Mouse (Mus musculus): ENCODE data around the gene Abca6. TPM values are rescaled to one million over a fixed set of nuclear protein-coding genes. Genes with fewer than 3 reads are reported as not detected.

Gene Abca6
- polyA plus RNA-seq, 1 experiment from 2014 or later: 0.46 TPM

- H3K27me3 ChIP-seq (replicated peaks): no peaks in the 10 kb centered on the region
These were observed 10.3 kb upstream of the Abca6 start for GRCm38 (mm10) chr11:110261867-110262266.

DNA sequence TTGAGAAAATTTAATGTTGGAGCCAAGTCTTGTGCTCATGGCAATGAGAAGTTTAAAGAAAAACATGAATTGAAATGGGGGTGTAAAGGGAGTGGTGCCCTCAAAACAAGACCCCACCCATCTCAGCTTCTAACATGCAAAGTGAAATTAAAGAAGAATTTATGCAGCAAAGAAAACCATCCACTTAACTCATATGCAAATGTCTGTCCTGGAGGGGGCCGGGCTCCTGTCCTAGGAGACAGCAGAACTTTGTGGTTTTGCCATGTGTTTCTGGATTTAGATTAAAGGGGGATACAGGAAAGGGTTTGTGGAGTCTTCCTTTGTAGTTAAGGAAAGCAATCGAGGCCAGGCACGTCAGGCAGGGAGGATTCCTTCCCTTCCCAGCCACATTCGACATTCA is 6.3 kb upstream of the Abca6 start:
- no peak overlapping the region for H3K9ac ChIP-seq
- WGBS: 67% methylated on average over 4 of the region's 4 CpGs
- no peak for ATAC-seq

More at GRCm38 (mm10) chr11:110261867-110262266, 10.3 kb upstream of the Abca6 start:
- Histone ChIP-seq H3K9me3 (no peaks in the 10 kb centered on the region), H3K4me3 (replicated peaks) (no peak overlapping the region), H3K4me2 (replicated peaks) (no peak overlapping the region), H3K4me1 (replicated peaks) (no peaks in the 10 kb centered on the region), H3K27ac (no peak overlapping the region), H3K36me3 (no peaks in the 10 kb centered on the region), H3K9ac (no peak overlapping the region)
- WGBS: 54% methylated on average over 3 of the region's 3 CpGs
- no peak for ATAC-seq

DNA sequence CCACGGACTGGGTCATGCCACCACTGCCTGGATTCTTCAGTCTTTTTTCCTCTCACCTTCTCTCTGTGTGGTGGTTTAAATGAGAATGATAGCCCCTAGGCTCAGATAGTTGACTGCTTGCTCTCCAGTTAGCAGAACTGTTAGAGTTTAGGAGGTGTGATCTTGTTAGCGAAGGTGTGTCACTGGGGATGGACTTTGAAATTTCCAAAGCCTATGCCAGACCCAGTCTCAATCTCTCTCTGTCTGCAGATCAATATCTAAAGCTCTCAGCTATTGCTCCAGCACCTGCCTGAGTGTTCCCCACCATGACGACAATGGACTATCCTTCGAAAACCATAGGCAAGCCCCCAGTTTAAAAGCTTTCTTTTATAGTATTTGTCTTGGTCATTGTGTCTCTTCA is 5.5 kb upstream of the Abca6 start:
- no peak overlapping the region for H3K9ac ChIP-seq
- no peak overlapping the region for H3K4me3 ChIP-seq (replicated peaks)
- no peaks in the 10 kb centered on the region for H3K36me3 ChIP-seq
- H3K27me3 ChIP-seq (replicated peaks): no peaks in the 10 kb centered on the region
- H3K27ac ChIP-seq: no peak overlapping the region
- ATAC-seq: no peak
- no peak overlapping the region for H3K4me2 ChIP-seq (replicated peaks)
- H3K9me3 ChIP-seq: no peaks in the 10 kb centered on the region
- H3K4me1 ChIP-seq (replicated peaks): no peaks in the 10 kb centered on the region
- 79% methylated on average over 4 of the region's 4 CpGs for WGBS

More for the DNA sequence above, 6.3 kb upstream of the Abca6 start:
- Histone ChIP-seq H3K4me1 (replicated peaks) (no peaks in the 10 kb centered on the region), H3K4me2 (replicated peaks) (no peak overlapping the region), H3K36me3 (no peaks in the 10 kb centered on the region), H3K27ac (no peak overlapping the region), H3K9me3 (no peaks in the 10 kb centered on the region), H3K4me3 (replicated peaks) (no peak overlapping the region), H3K27me3 (replicated peaks) (no peaks in the 10 kb centered on the region)

GRCm38 (mm10) chr11:110252256-110252655 is 680 bp upstream of the Abca6 start:
- no peaks in the 10 kb centered on the region for H3K36me3 ChIP-seq
- no peaks in the 10 kb centered on the region for H3K9me3 ChIP-seq
- H3K9ac ChIP-seq: no peak overlapping the region
- no peak overlapping the region for H3K4me2 ChIP-seq (replicated peaks)
- H3K27ac ChIP-seq: no peak overlapping the region
- H3K27me3 ChIP-seq (replicated peaks): no peaks in the 10 kb centered on the region
- 60% methylated on average over 3 of the region's 3 CpGs for WGBS
- no peaks in the 10 kb centered on the region for H3K4me1 ChIP-seq (replicated peaks)
- H3K4me3 ChIP-seq (replicated peaks): no peak overlapping the region
- no peak for ATAC-seq

- H3K4me2 ChIP-seq (replicated peaks): no peak overlapping the region
- no peak overlapping the region for H3K4me3 ChIP-seq (replicated peaks)
- no peaks in the 10 kb centered on the region for H3K27me3 ChIP-seq (replicated peaks)
- no peaks in the 10 kb centered on the region for H3K9me3 ChIP-seq
- ATAC-seq: no peak
- no peaks in the 10 kb centered on the region for H3K4me1 ChIP-seq (replicated peaks)
- H3K9ac ChIP-seq: no peak overlapping the region
- WGBS: 83% methylated on average over 10 of the region's 10 CpGs
- H3K27ac ChIP-seq: no peak overlapping the region
- H3K36me3 ChIP-seq: no peaks in the 10 kb centered on the region
These were observed 6.8 kb downstream of the Abca6 start for GRCm38 (mm10) chr11:110244730-110245129.

GRCm38 (mm10) chr11:110237466-110237865 is 14.1 kb downstream of the Abca6 start:
- H3K4me2 ChIP-seq (replicated peaks): no peak overlapping the region
- H3K36me3 ChIP-seq: no peaks in the 10 kb centered on the region
- H3K27ac ChIP-seq: no peak overlapping the region
- WGBS: 80% methylated on average over 2 of the region's 2 CpGs
- H3K27me3 ChIP-seq (replicated peaks): no peaks in the 10 kb centered on the region
- H3K9me3 ChIP-seq: no peaks in the 10 kb centered on the region
- no peak overlapping the region for H3K4me3 ChIP-seq (replicated peaks)
- ATAC-seq: no peak
- H3K4me1 ChIP-seq (replicated peaks): no peaks in the 10 kb centered on the region
- H3K9ac ChIP-seq: no peak overlapping the region

DNA sequence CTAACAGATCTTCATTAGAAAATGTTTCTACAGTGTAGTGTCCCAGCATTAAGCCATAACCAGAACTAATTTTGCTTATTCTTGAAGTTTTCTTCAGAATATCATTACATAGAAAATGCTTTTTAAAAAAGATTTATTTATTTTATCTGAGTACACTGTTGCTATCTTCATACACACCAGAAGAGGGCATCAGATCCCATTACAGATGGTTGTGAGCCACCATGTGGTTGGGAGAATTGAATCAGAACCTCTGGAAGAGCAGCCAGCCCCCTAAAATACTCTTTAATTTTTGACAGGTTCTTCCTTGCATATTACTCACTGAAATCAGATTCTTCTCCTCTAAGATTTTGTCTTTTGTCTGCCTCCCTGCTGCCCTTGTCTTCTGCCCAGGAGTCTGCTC is 18.6 kb downstream of the Abca6 start:
- no peak for ATAC-seq
- no peaks in the 10 kb centered on the region for H3K27me3 ChIP-seq (replicated peaks)
- no peaks in the 10 kb centered on the region for H3K36me3 ChIP-seq
- H3K27ac ChIP-seq: no peak overlapping the region
- no peak overlapping the region for H3K4me2 ChIP-seq (replicated peaks)
- H3K4me3 ChIP-seq (replicated peaks): no peak overlapping the region
- H3K4me1 ChIP-seq (replicated peaks): no peaks in the 10 kb centered on the region
- H3K9ac ChIP-seq: no peak overlapping the region
- no peaks in the 10 kb centered on the region for H3K9me3 ChIP-seq

DNA sequence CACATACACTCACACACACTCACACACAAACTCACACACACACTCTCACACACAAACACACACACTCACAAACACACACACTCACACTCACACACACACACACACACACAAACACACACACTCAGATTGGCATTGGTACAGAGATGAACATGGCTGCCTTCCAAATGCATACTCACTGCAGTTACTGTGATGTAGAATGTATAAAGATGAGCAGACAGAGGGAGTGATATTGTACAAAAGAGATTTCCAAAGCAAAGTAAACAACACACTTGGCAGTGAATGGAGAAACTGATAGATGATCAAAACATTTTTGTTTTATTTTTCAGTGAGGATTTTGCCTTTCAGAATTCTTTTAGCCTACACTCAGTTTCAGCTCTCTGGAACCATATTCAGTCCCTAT is 34.5 kb downstream of the Abca6 start:
- no peak for ATAC-seq
- no peaks in the 10 kb centered on the region for H3K4me1 ChIP-seq (replicated peaks)
- no peaks in the 10 kb centered on the region for H3K9me3 ChIP-seq
- H3K9ac ChIP-seq: no peak overlapping the region
- H3K4me2 ChIP-seq (replicated peaks): no peak overlapping the region
- no peaks in the 10 kb centered on the region for H3K36me3 ChIP-seq
- no peak overlapping the region for H3K4me3 ChIP-seq (replicated peaks)
- H3K27ac ChIP-seq: no peak overlapping the region
- no peaks in the 10 kb centered on the region for H3K27me3 ChIP-seq (replicated peaks)

DNA sequence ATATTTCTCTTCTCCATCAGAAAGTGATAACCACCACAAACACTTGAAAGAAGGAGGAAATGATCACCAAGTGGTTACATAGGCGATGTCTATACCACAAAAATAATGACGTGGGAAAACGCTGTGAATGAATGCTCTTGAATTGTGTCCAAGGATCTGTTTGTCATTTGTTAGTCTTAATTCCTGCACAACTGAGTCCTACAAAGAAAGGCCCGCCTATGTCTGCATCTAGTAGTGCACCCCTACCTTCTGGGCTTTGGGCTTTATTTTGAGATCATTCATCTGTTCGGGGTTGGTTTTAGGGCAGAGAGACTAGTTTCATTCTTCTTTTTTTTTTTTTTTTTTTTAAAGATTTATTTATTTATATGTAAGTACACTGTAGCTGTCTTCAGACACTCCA is 47.6 kb downstream of the Abca6 start:
- H3K9ac ChIP-seq: no peak overlapping the region
- H3K36me3 ChIP-seq: no peaks in the 10 kb centered on the region
- ATAC-seq: no peak
- no peaks in the 10 kb centered on the region for H3K4me1 ChIP-seq (replicated peaks)
- 84% methylated on average over 5 of the region's 5 CpGs for WGBS
- no peak overlapping the region for H3K27ac ChIP-seq
- H3K4me3 ChIP-seq (replicated peaks): no peak overlapping the region
- no peaks in the 10 kb centered on the region for H3K27me3 ChIP-seq (replicated peaks)
- H3K9me3 ChIP-seq: no peaks in the 10 kb centered on the region
- H3K4me2 ChIP-seq (replicated peaks): no peak overlapping the region

GRCm38 (mm10) chr11:110198882-110199281 is 52.7 kb downstream of the Abca6 start:
- Histone ChIP-seq H3K4me1 (replicated peaks) (no peaks in the 10 kb centered on the region), H3K4me3 (replicated peaks) (no peak overlapping the region), H3K9ac (no peak overlapping the region), H3K27me3 (replicated peaks) (no peaks in the 10 kb centered on the region), H3K36me3 (no peaks in the 10 kb centered on the region), H3K27ac (no peak overlapping the region), H3K4me2 (replicated peaks) (no peak overlapping the region), H3K9me3 (no peaks in the 10 kb centered on the region)
- WGBS: 83% methylated on average over 3 of the region's 3 CpGs
- no peak for ATAC-seq

- Histone ChIP-seq H3K27ac (no peak overlapping the region), H3K4me3 (replicated peaks) (no peak overlapping the region), H3K4me2 (replicated peaks) (no peak overlapping the region), H3K9me3 (no peaks in the 10 kb centered on the region), H3K9ac (no peak overlapping the region), H3K4me1 (replicated peaks) (no peaks in the 10 kb centered on the region), H3K27me3 (replicated peaks) (no peaks in the 10 kb centered on the region), H3K36me3 (no peaks in the 10 kb centered on the region)
- WGBS: 81% methylated on average over 8 of the region's 8 CpGs
- ATAC-seq: no peak
These were observed 54.8 kb downstream of the Abca6 start for GRCm38 (mm10) chr11:110196561-110197306.

DNA sequence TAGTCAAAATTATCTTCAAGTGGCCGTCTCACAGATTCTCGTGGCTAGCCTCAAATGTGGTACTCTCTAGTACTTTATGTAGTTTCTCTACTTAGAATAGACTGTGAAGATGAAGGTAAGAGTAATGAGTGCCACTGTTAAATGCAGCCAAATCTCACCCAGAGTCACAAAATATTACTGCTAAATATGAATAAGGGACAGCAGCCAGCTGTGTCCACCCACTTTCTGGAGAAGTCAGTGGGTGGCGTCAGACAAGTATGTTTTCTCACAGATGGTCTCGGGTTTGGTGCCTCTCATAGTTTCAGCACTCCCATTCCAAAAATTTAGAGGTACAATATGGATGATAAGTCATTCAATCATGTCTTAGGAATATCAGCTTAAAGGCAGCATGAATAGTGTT is 56.3 kb downstream of the Abca6 start:
- no peak for ATAC-seq
- Histone ChIP-seq H3K9me3 (no peaks in the 10 kb centered on the region), H3K9ac (no peak overlapping the region), H3K27me3 (replicated peaks) (no peaks in the 10 kb centered on the region), H3K27ac (no peak overlapping the region), H3K4me1 (replicated peaks) (no peaks in the 10 kb centered on the region), H3K4me2 (replicated peaks) (no peak overlapping the region), H3K36me3 (no peaks in the 10 kb centered on the region), H3K4me3 (replicated peaks) (no peak overlapping the region)
- 84% methylated on average over 4 of the region's 4 CpGs for WGBS

DNA sequence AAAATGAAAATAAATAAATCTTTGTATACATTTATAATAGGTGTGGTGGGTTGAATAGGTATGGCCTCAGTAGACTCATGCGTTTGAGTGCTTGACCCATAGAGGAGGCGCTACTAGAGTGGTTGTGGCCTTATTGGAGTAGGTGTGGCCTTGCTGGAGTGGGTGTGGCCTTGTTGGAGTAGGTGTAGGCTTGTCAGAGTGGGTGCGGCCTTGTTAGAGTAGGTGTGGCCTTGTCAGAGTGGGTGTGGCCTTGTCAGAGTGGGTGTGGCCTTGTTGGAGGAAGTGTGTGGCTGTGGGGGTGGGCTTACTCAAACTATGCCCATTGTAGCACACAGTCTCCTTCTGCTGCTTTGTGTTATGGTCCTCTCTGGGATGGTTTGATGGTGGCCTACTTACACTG is 80.4 kb downstream of the Abca6 start:
- no peak overlapping the region for H3K4me3 ChIP-seq (replicated peaks)
- H3K9ac ChIP-seq: no peak overlapping the region
- H3K36me3 ChIP-seq: no peaks in the 10 kb centered on the region
- H3K4me1 ChIP-seq (replicated peaks): no peaks in the 10 kb centered on the region
- no peaks in the 10 kb centered on the region for H3K9me3 ChIP-seq
- no peak overlapping the region for H3K27ac ChIP-seq
- ATAC-seq: no peak
- WGBS: 98% methylated on average over 3 of the region's 3 CpGs
- H3K27me3 ChIP-seq (replicated peaks): no peaks in the 10 kb centered on the region
- H3K4me2 ChIP-seq (replicated peaks): no peak overlapping the region

Data from intestine, embryonic 15.5 days (tissue).